Mouse (Mus musculus) skeletal muscle tissue, postnatal 0 days (tissue): ENCODE results near the gene Srek1ip1. TPM values are rescaled to one million over a fixed set of nuclear protein-coding genes. Genes with fewer than 3 reads are reported as not detected.

Source experiments
- polyA plus RNA-seq: library from polyadenylated mRNA; unstranded; fragments of >200 nt; fragmentation: Nextera tagmentation; extraction: Ambion mirVana; gene quantifications from 2 replicates; pipeline ENCODE4 v1.2.1, GENCODE M21; 2015

Gene Srek1ip1
- polyA plus RNA-seq = 13.6 and 14.9 TPM in 2 replicates

GRCm38 (mm10) chr13:104792184-104792583, at the start of gene Srek1ip1:
Srek1ip1 (plus strand) TSS chr13:104792484.

GRCm38 (mm10) chr13:104816635-104817571, 24.6 kb downstream of the Srek1ip1 start, which contains the start of gene Cwc27:
Cwc27 (minus strand) TSS chr13:104817142.

GRCm38 (mm10) chr13:104863127-104863979, 71.1 kb downstream of the Srek1ip1 start, which contains the start of gene Shisal2b:
Shisal2b (minus strand) TSS chr13:104863893.

Other genes starting within 250 kb of the Srek1ip1 start
- 17.2 and 18.3 TPM in 2 replicates for gene Cwc27, start 24.7 kb downstream of the Srek1ip1 start, polyA plus RNA-seq
- gene Shisal2b, start 71.4 kb downstream of the Srek1ip1 start, polyA plus RNA-seq = not detected in 2 replicates